Mouse (Mus musculus): Measurements from ENCODE around the gene Slc25a30.

DNA sequence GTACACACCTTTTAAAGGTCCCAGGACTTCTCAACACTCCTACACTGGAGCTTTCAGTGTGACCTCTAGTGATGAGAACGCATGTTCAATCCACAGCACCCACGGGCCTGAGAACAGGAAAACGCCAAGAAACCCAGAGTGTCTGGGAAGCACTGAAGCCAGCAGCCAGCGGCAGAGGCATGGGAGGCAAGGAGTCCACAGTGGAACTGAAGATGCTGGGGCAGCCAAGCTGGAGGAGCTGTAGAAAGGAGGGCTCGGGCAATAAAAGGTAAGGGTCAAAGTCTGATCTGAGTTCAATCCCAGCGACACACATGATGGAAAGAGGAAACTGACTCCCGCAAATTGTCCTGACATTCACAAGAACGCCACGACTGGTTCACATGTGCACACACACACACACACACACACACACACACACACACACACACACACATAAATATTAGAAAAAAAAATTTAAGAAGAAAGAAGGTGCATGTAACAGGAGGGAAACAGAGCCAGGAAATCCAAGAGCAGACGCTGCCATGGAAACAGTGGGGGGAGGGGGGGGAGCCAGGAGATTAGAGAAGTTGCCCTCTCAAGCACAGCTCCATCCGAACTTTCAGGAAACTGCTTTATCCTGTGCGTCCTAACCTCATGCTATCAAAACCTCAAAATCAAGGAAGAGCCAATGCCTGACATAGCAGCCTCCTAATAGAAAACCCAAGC, 46.9 kb upstream of the Slc25a30 start:
- TF ChIP-seq CTCF (IDR thresholded peaks at IDR 0.05; ENCODE audit: low read depth, low read length) (no peak), EP300 (IDR thresholded peaks at IDR 0.05; ENCODE audit: insufficient read depth, low read depth, low read length) (no peak)
